Mouse (Mus musculus) stomach, postnatal 0 days (tissue): Measurements from ENCODE around the gene Dst.

ENCODE experiments used
- CTCF ChIP-seq: IDR thresholded peaks from 2 replicates; pipeline ENCODE4 v1.5.1; 2016; ENCODE audit warnings: antibody characterized with exemption, low read depth, mild to moderate bottlenecking, moderate library complexity
- EP300 ChIP-seq: optimal IDR thresholded peaks from 2 replicates; pipeline ENCODE3; 2016; ENCODE audit warnings: antibody characterized with exemption

GRCm38 (mm10) chr1:33876416-33876815, 31.6 kb upstream of the Dst start:
- TF ChIP-seq CTCF (no peak), EP300 (no peak)
